Mouse (Mus musculus): ENCODE measurements around the gene Zfp59. TPM values are rescaled to one million over a fixed set of nuclear protein-coding genes. Genes with fewer than 3 reads are reported as not detected.
A peak's percentile ranks its signal among the peaks of the same experiment; 100 is the strongest.

The Zfp59 gene
- total and polyA plus RNA-seq, 3 experiments, result 4.0 to 5.9 (median 4.0) TPM

DNA sequence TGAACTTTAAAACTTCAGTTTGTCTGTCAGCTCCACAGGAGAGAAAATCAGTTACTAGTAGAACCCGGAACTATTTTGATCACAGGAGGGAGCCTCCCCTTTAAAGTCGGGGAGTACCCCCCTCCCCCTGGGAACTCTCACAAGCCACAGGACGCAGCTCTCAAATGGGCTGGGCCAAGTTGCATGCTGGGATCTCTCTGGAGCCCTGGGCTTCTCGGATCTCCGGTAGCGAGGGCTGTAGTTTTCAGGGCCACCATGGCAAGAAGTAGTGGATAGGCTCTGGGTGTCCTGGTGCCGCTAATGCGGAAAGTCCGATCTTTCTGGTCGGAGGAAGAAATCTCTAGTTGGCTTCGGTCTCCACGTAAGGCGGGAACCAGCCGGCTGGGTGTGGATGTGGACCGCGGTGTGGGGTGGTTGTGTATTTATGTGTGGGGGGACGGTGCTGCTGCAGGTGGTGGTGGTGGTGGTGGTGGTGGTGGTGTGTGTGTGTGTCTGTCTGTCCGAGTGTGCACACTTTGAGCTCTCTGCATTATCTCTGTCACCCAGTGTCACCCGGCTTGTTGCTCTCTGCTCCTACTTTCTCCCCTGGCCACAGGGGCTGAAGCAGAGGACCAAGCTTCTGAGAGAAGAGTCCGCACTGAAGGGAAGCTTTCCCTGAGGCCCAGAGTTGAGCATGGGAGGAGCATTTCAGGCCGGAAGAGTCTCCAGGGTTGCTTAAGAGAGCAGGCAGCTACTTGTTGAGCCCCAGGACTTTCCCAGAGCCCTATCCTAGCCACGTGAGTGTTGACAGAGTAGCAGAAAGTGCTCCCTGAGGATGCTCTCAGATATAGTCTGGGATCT lies 22.2 kb downstream of the Zfp59 start:
- dilution Hi-C loops (cut with MboI; ENCODE audit: extremely low pct_ligation_motif_present, extremely low pct_unique_long_range_greater_than_20kb, low sequenced_read_pairs) (no loop called here), in situ Hi-C loops (cut with MboI; ENCODE audit: low pct_ligation_motif_present, low pct_unique_long_range_greater_than_20kb, low sequenced_read_pairs) (no loop called here)
- peaks cover 8% of the 10 kb centered on the region for H3K79me2 ChIP-seq (replicated peaks; ENCODE audit: control insufficient read depth, extremely low read depth, insufficient read depth, poor library complexity, severe bottlenecking)
- H3K27ac ChIP-seq (ENCODE audit: insufficient read depth, low read depth), result peak overlapping the region; percentile 76
- peak overlapping the region; percentile 72 to 86 (median 81) for H3K4me3 ChIP-seq (replicated peaks in 1 of 3; ENCODE audit: low read depth in 2 of 3, low read length in 2 of 3, poor library complexity in 1 of 3)
- H3K9me3 ChIP-seq (replicated peaks; ENCODE audit: low read length), result peaks cover 2% of the 10 kb centered on the region
- H3K4me1 ChIP-seq (ENCODE audit: control insufficient read depth in 1 of 2, insufficient read depth in 2 of 2), result peaks cover 4 to 20% of the 10 kb centered on the region in 2 experiments
- H3K4me2 ChIP-seq (ENCODE audit: insufficient read depth, low read depth, poor library complexity, severe bottlenecking), result peak overlapping the region; percentile 98
- DNase-seq (ENCODE audit: extremely low read depth), result peak; percentile 89
- H3K36me3 ChIP-seq (replicated peaks in 1 of 2; ENCODE audit: control insufficient read depth in 1 of 2, insufficient read depth in 1 of 2, low read length in 1 of 2), result peaks cover 16 to 17% of the 10 kb centered on the region in 2 experiments
- H3K9ac ChIP-seq (ENCODE audit: insufficient read depth, low read depth), result peak overlapping the region; percentile 84
- no peaks in the 10 kb centered on the region for H3K27me3 ChIP-seq (replicated peaks)
- TF ChIP-seq E2F4 (IDR thresholded peaks at IDR 0.05; ENCODE audit: insufficient replicate concordance, low read depth, low read length), result no peak
- peak; percentile 50 for TF ChIP-seq MXI1 (IDR thresholded peaks at IDR 0.05; ENCODE audit: low read depth, low read length)
- 0 out of 2 replicates have a peak, but pooled peaks have one; percentile 54 for TF ChIP-seq KAT2A (IDR thresholded peaks at IDR 0.05; ENCODE audit: insufficient replicate concordance, low read length)
- no peak for TF ChIP-seq CTCF (conservative IDR thresholded peaks at IDR 0.05 in 1 of 2, IDR thresholded peaks at IDR 0.05 in 1 of 2; ENCODE audit: low read depth in 2 of 2, low read length in 2 of 2)
- TF ChIP-seq SIN3A (IDR thresholded peaks at IDR 0.05; ENCODE audit: low read length), result peak; percentile 94
- no peak for TF ChIP-seq RAD21 (IDR thresholded peaks at IDR 0.05; ENCODE audit: low read depth, low read length)
- TF ChIP-seq ELF1 (IDR thresholded peaks at IDR 0.05; ENCODE audit: low read depth, low read length), result peak; percentile 85
- peak; percentile 39; the same call in 1 of the 2 replicates for TF ChIP-seq IRF4 (IDR thresholded peaks at IDR 0.05; ENCODE audit: low read depth, low read length)
- TF ChIP-seq ZKSCAN1 (IDR thresholded peaks at IDR 0.05; ENCODE audit: borderline replicate concordance, low read depth, low read length), result no peak
- peak; percentile 92 for TF ChIP-seq POLR2A (IDR thresholded peaks at IDR 0.05; ENCODE audit: low read depth, low read length)
- no peak for TF ChIP-seq GABPA (IDR thresholded peaks at IDR 0.05; ENCODE audit: insufficient replicate concordance, low read depth, low read length)
- TF ChIP-seq MYC (IDR thresholded peaks at IDR 0.05; ENCODE audit: low read depth, low read length), result peak; percentile 47; the same call in 1 of the 2 replicates
- TF ChIP-seq POLR2AphosphoS2 (IDR thresholded peaks at IDR 0.05; ENCODE audit: low read depth, low read length), result peak; percentile 80; the same call in 1 of the 2 replicates
- peak; percentile 95 for TF ChIP-seq MAZ (IDR thresholded peaks at IDR 0.05; ENCODE audit: low read depth, low read length)
- peak; percentile 62; the same call in 1 of the 2 replicates for TF ChIP-seq ZMIZ1 (IDR thresholded peaks at IDR 0.05; ENCODE audit: low read depth, low read length)
- TF ChIP-seq ETS1 (conservative IDR thresholded peaks at IDR 0.05; ENCODE audit: low read depth, low read length), result peak; percentile 43
- TF ChIP-seq SMC3 (IDR thresholded peaks at IDR 0.05; ENCODE audit: low read depth, low read length), result no peak
- no peak for TF ChIP-seq ZC3H11A (IDR thresholded peaks at IDR 0.05; ENCODE audit: low read depth, low read length)
- TF ChIP-seq MEF2A (IDR thresholded peaks at IDR 0.05; ENCODE audit: borderline replicate concordance, low read depth, low read length), result peak; percentile 57; the same call in 1 of the 2 replicates
- peak; percentile 33; the same call in 1 of the 2 replicates for TF ChIP-seq NRF1 (IDR thresholded peaks at IDR 0.05; ENCODE audit: low read depth, low read length)
- TF ChIP-seq CHD2 (IDR thresholded peaks at IDR 0.05; ENCODE audit: low read length), result peak; percentile 67
- peak; percentile 59 for TF ChIP-seq BHLHE40 (IDR thresholded peaks at IDR 0.05; ENCODE audit: low read depth, low read length)
- no peak for TF ChIP-seq USF2 (conservative IDR thresholded peaks at IDR 0.05; ENCODE audit: low read depth, low read length)
- peak; percentile 92 for TF ChIP-seq TBP (conservative IDR thresholded peaks at IDR 0.05; ENCODE audit: low read depth, low read length)
- TF ChIP-seq PAX5 (IDR thresholded peaks at IDR 0.05; ENCODE audit: low read length), result no peak
- TF ChIP-seq CHD1 (IDR thresholded peaks at IDR 0.05; ENCODE audit: low read depth, low read length), result no peak; the same call in 1 of the 2 replicates
- no peak for TF ChIP-seq ZNF384 (IDR thresholded peaks at IDR 0.05; ENCODE audit: low read depth, low read length)
- TF ChIP-seq MAX (IDR thresholded peaks at IDR 0.05; ENCODE audit: low read length), result no peak
- TF ChIP-seq NELFE (IDR thresholded peaks at IDR 0.05; ENCODE audit: low read depth, low read length), result peak; percentile 72
- TF ChIP-seq TCF12 (IDR thresholded peaks at IDR 0.05; ENCODE audit: low read depth, low read length), result peak; percentile 34
- peak; percentile 70 for TF ChIP-seq HCFC1 (IDR thresholded peaks at IDR 0.05; ENCODE audit: low read depth, low read length)
- peak; percentile 63; the same call in 1 of the 2 replicates for TF ChIP-seq UBTF (IDR thresholded peaks at IDR 0.05; ENCODE audit: low read depth, low read length)
